Mouse (Mus musculus) lung, adult 2 months (tissue): ENCODE data around the gene Rassf8.

Source experiments
- CTCF ChIP-seq: fragments of 200-500 bp; IDR thresholded peaks from 2 replicates; pipeline ENCODE4 v1.5.1; 2011; ENCODE audit warnings: mild to moderate bottlenecking, low read length, control low read depth; ENCODE audit not compliant: insufficient read depth
- POLR2A ChIP-seq: fragments of 200-500 bp; IDR thresholded peaks from 2 replicates; pipeline ENCODE4 v1.6.1; 2011; ENCODE audit warnings: low read depth, mild to moderate bottlenecking, control low read depth, low read length, borderline replicate concordance; ENCODE audit errors: extremely low read depth

DNA sequence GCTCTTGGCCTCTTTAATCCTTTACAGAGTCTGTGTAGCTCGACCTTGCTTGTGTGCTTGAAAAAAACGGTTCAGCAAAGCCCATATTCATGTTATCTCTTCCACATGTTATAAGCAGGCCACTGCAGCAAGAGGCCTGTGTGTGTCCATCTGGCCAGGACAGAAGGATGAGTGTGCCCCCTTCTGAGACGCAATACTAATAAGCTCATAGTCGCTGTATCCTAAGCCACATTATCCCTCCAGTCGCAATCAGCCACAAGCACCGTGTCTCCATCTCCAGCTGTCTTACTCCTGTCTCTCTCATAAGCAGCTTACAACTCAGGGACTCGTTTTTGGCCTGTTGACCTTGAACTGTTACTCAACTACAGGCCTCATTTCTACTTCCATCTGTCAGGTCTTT is 24.0 kb upstream of the Rassf8 start:
- 0 out of 2 replicates have a peak, but pooled peaks have one; percentile 6 for TF ChIP-seq CTCF
- TF ChIP-seq POLR2A = no peak
